Mouse (Mus musculus) urinary bladder, postnatal 4 days (tissue): ENCODE data around the gene Nr2f2.

Source experiments
- DNase-seq, 2 experiments: peaks; one replicate each; pipeline ENCODE4 v3.0.0; 2021 to 2022; ENCODE audit warnings: low spot score in 2 of 2

Gene Nr2f2

GRCm38 (mm10) chr7:70350781-70351551 lies 15.6 kb downstream of the Nr2f2 start:
- peak in 1 of 2 experiments; percentile 67 for DNase-seq

- DNase-seq = peak in 1 of 2 experiments; percentile 56
Observed at GRCm38 (mm10) chr7:70349981-70350670, 16.4 kb downstream of the Nr2f2 start.

GRCm38 (mm10) chr7:70348977-70349615 lies 17.4 kb downstream of the Nr2f2 start:
- peak in 1 of 2 experiments; percentile 55 for DNase-seq

GRCm38 (mm10) chr7:70348064-70348976 lies 18.2 kb downstream of the Nr2f2 start:
- DNase-seq = no peak

GRCm38 (mm10) chr7:70347618-70347958 lies 18.9 kb downstream of the Nr2f2 start:
- DNase-seq = no peak

GRCm38 (mm10) chr7:70346951-70347617 lies 19.5 kb downstream of the Nr2f2 start:
- DNase-seq = peak in 1 of 2 experiments; percentile 20

- peak; percentile 69 to 73 for DNase-seq
Observed at GRCm38 (mm10) chr7:70346010-70346536, 20.5 kb downstream of the Nr2f2 start.

GRCm38 (mm10) chr7:70343426-70343825 lies 23.1 kb downstream of the Nr2f2 start:
- DNase-seq = no peak

GRCm38 (mm10) chr7:70342771-70343170 lies 23.8 kb downstream of the Nr2f2 start:
- no peak for DNase-seq

GRCm38 (mm10) chr7:70342076-70342475 lies 24.5 kb downstream of the Nr2f2 start:
- no peak for DNase-seq

GRCm38 (mm10) chr7:70339998-70340630 lies 26.4 kb downstream of the Nr2f2 start:
- DNase-seq = no peak

- no peak for DNase-seq
Observed at GRCm38 (mm10) chr7:70338265-70338640, 28.3 kb downstream of the Nr2f2 start.

- DNase-seq = no peak
Observed at GRCm38 (mm10) chr7:70337581-70338264, 28.8 kb downstream of the Nr2f2 start.

GRCm38 (mm10) chr7:70336571-70337240 lies 29.8 kb downstream of the Nr2f2 start:
- no peak for DNase-seq

GRCm38 (mm10) chr7:70336126-70336525 lies 30.4 kb downstream of the Nr2f2 start:
- DNase-seq = no peak

- DNase-seq = no peak
Observed at GRCm38 (mm10) chr7:70335411-70335810, 31.1 kb downstream of the Nr2f2 start.

- DNase-seq = peak; percentile 76 to 89
Observed at GRCm38 (mm10) chr7:70334836-70335235, 31.7 kb downstream of the Nr2f2 start.

- DNase-seq = no peak
Observed at GRCm38 (mm10) chr7:70333851-70334250, 32.7 kb downstream of the Nr2f2 start.
